Mouse (Mus musculus) MEL (cell line): ENCODE results near the gene Magi2. TPM values are rescaled to one million over a fixed set of nuclear protein-coding genes. Genes with fewer than 3 reads are reported as not detected.

Source experiments
- DNase-seq: peaks from one replicate; pipeline ENCODE4 v3.0.0; 2011; ENCODE audit warnings: low read depth, low spot score
- H3K27ac ChIP-seq: 2 replicates; pipeline ENCODE4 v1.5.1; 2012; ENCODE audit warnings: low read depth, mild to moderate bottlenecking, control low read depth, low read length, moderate library complexity; ENCODE audit not compliant: control insufficient read depth
- H3K27me3 ChIP-seq, 2 experiments: fragments of 150-350 bp in 1 of 2; sonication (generic) in 1 of 2; 2 replicates each; pipeline ENCODE4 v1.6.1; 2012; ENCODE audit warnings: low read length in 2 of 2, mild to moderate bottlenecking in 2 of 2, improper control_type of control experiment in 1 of 2, moderate library complexity in 1 of 2; ENCODE audit not compliant: insufficient read depth in 2 of 2, control insufficient read depth in 1 of 2
- H3K36me3 ChIP-seq, 2 experiments: 2 replicates each; pipeline ENCODE4 v1.6.1; 2012 to 2014; ENCODE audit warnings: low read length in 2 of 2, improper control_type of control experiment in 1 of 2, inconsistent platforms in 1 of 2, mild to moderate bottlenecking in 1 of 2; ENCODE audit not compliant: insufficient read depth in 2 of 2, control insufficient read depth in 1 of 2
- H3K4me1 ChIP-seq, 2 experiments: fragments of 150-350 bp in 1 of 2; sonication (generic) in 1 of 2; 2 replicates each; pipeline ENCODE4 v1.6.1; 2012; ENCODE audit warnings: low read length in 2 of 2, improper control_type of control experiment in 1 of 2, mild to moderate bottlenecking in 1 of 2; ENCODE audit not compliant: insufficient read depth in 2 of 2, control insufficient read depth in 1 of 2
- H3K4me3 ChIP-seq, 2 experiments: fragments of 150-350 bp in 1 of 2; sonication (generic) in 1 of 2; 2 replicates each; pipeline ENCODE4 v1.5.1; 2012; ENCODE audit warnings: low read depth in 2 of 2, low read length in 2 of 2, mild to moderate bottlenecking in 2 of 2, moderate library complexity in 2 of 2, control low read depth in 1 of 2, improper control_type of control experiment in 1 of 2; ENCODE audit not compliant: control insufficient read depth in 1 of 2, insufficient read depth in 1 of 2
- H3K79me2 ChIP-seq: 2 replicates; pipeline ENCODE4 v1.6.1; 2012; ENCODE audit warnings: mild to moderate bottlenecking, low read length, moderate library complexity; ENCODE audit not compliant: control insufficient read depth, poor library complexity, insufficient read depth
- H3K9ac ChIP-seq: 2 replicates; pipeline ENCODE4 v1.6.1; 2012; ENCODE audit warnings: low read depth, mild to moderate bottlenecking, control low read depth, low read length, moderate library complexity; ENCODE audit not compliant: control insufficient read depth, poor library complexity, severe bottlenecking
- H3K9me3 ChIP-seq: fragments of 150-350 bp; sonication (generic); replicated peaks from 2 replicates; pipeline ENCODE4 v1.6.1; 2012; ENCODE audit warnings: mild to moderate bottlenecking, low read length, improper control_type of control experiment, moderate library complexity; ENCODE audit not compliant: insufficient read depth
- CHD2 ChIP-seq: IDR thresholded peaks from 2 replicates; pipeline ENCODE4 v1.6.1; 2011; ENCODE audit warnings: low read length, improper control_type of control experiment
- CTCF ChIP-seq, 3 experiments: IDR thresholded peaks in 2 of 3; conservative IDR thresholded peaks in 1 of 3; 2 replicates each; pipeline ENCODE4 v1.5.1; 2011 to 2012; ENCODE audit warnings: low read length in 3 of 3, low read depth in 2 of 3, mild to moderate bottlenecking in 2 of 3, improper control_type of control experiment in 1 of 3, inconsistent platforms in 1 of 3, mixed read lengths in 1 of 3, moderate library complexity in 1 of 3; ENCODE audit not compliant: control insufficient read depth in 1 of 3, insufficient read depth in 1 of 3, poor library complexity in 1 of 3, severe bottlenecking in 1 of 3
- E2F4 ChIP-seq: IDR thresholded peaks from 2 replicates; pipeline ENCODE4 v1.6.1; 2011; ENCODE audit warnings: low read depth, low read length, improper control_type of control experiment, borderline replicate concordance
- ETS1 ChIP-seq: IDR thresholded peaks from 2 replicates; pipeline ENCODE4 v1.6.1; 2012; ENCODE audit warnings: low read depth, mild to moderate bottlenecking, inconsistent platforms, low read length, improper control_type of control experiment, moderate library complexity
- HCFC1 ChIP-seq: IDR thresholded peaks from 2 replicates; pipeline ENCODE4 v1.6.1; 2012; ENCODE audit warnings: low read depth, mild to moderate bottlenecking, inconsistent platforms, low read length, improper control_type of control experiment, moderate library complexity
- JUND ChIP-seq: IDR thresholded peaks from 2 replicates; pipeline ENCODE4 v1.6.1; 2011; ENCODE audit warnings: low read depth, mild to moderate bottlenecking, improper control_type of control experiment, low read length
- MAX ChIP-seq: IDR thresholded peaks from 2 replicates; pipeline ENCODE4 v1.6.1; 2011; ENCODE audit warnings: low read length, improper control_type of control experiment
- MEF2A ChIP-seq: IDR thresholded peaks from 2 replicates; pipeline ENCODE4 v1.6.1; 2014; ENCODE audit warnings: low read depth, mild to moderate bottlenecking, inconsistent platforms, low read length, improper control_type of control experiment; ENCODE audit not compliant: poor library complexity, insufficient replicate concordance, severe bottlenecking; ENCODE audit errors: extremely low read depth
- MYB ChIP-seq: IDR thresholded peaks from 2 replicates; pipeline ENCODE4 v1.6.1; 2011; ENCODE audit warnings: mild to moderate bottlenecking, low read depth, low read length, improper control_type of control experiment
- POLR2A ChIP-seq, 2 experiments: IDR thresholded peaks; 2 replicates each; pipeline ENCODE4 v1.6.1; 2011 to 2012; ENCODE audit warnings: low read length in 2 of 2, mild to moderate bottlenecking in 2 of 2, control low read depth in 1 of 2, improper control_type of control experiment in 1 of 2, low read depth in 1 of 2, moderate library complexity in 1 of 2; ENCODE audit not compliant: control insufficient read depth in 1 of 2, insufficient read depth in 1 of 2, poor library complexity in 1 of 2
- TAL1 ChIP-seq: IDR thresholded peaks from 2 replicates; pipeline ENCODE4 v1.6.1; 2012; ENCODE audit warnings: mild to moderate bottlenecking, inconsistent platforms, low read length, moderate library complexity, mixed read lengths
- UBTF ChIP-seq: IDR thresholded peaks from 2 replicates; pipeline ENCODE4 v1.6.1; 2012; ENCODE audit warnings: low read depth, mild to moderate bottlenecking, inconsistent platforms, low read length, improper control_type of control experiment, moderate library complexity, borderline replicate concordance; ENCODE audit not compliant: insufficient read depth
- USF1 ChIP-seq: IDR thresholded peaks from 2 replicates; pipeline ENCODE4 v1.6.1; 2014; ENCODE audit warnings: low read depth, mild to moderate bottlenecking, inconsistent platforms, low read length, improper control_type of control experiment, moderate library complexity
- ZC3H11A ChIP-seq: IDR thresholded peaks from 2 replicates; pipeline ENCODE4 v1.6.1; 2012; ENCODE audit warnings: low read depth, mild to moderate bottlenecking, inconsistent platforms, low read length, improper control_type of control experiment
- ZKSCAN1 ChIP-seq: IDR thresholded peaks from 2 replicates; pipeline ENCODE4 v1.6.1; 2012; ENCODE audit warnings: low read depth, mild to moderate bottlenecking, inconsistent platforms, low read length, improper control_type of control experiment, moderate library complexity
- polyA plus RNA-seq, 2 experiments: library from polyadenylated mRNA; stranded (reverse) in 1 of 2; unstranded in 1 of 2; fragments of >175 nt in 1 of 2; fragments of >200 nt in 1 of 2; gene quantifications; 2 replicates each; pipeline versions ENCODE4 v1.2.1 to v1.2.4; 2012; ENCODE audit warnings: low replicate concordance in 2 of 2, low read depth in 1 of 2; ENCODE audit not compliant: insufficient read length in 2 of 2, insufficient read depth in 1 of 2, missing spikeins in 1 of 2
- total RNA-seq: library from RNA; depleted of rRNA; stranded (reverse); fragments of 300-350 nt; gene quantifications from 2 replicates; pipeline ENCODE4 v1.2.3, GENCODE M21; 2012

The Magi2 gene
- total and polyA plus RNA-seq, 3 experiments = 0.46 to 0.47 TPM; not detected in 1

DNA sequence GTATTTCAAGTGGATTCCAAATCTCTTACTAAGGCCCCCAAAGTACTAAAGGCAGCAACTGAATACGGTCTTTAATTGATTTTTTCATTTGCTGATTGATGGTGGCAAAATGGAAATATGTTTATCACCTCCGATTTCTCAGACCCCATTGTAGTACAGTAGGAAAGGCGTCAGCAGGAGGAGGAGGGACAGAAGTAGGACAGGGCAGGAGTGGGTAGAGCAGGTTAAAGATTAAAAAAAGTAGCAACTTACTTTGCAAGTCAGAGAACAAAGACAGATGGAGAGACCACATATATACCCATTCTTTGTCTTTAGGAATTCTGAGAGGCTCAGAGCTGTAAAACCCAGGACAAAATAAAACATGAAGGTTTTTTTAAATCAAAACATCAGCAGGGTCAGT lies 1356.8 kb downstream of the Magi2 start:
- no peak for DNase-seq
- Histone ChIP-seq H3K9me3 (no peaks in the 10 kb centered on the region), H3K9ac (no peak overlapping the region), H3K27me3 (no peaks in the 10 kb centered on the region), H3K79me2 (no peaks in the 10 kb centered on the region), H3K4me1 (no peaks in the 10 kb centered on the region), H3K36me3 (no peaks in the 10 kb centered on the region), H3K27ac (no peak overlapping the region), H3K4me3 (no peak overlapping the region)
- TF ChIP-seq CTCF (IDR thresholded peaks at IDR 0.05 in 2 of 3, conservative IDR thresholded peaks at IDR 0.05 in 1 of 3; ENCODE audit: control insufficient read depth in 1 of 3, insufficient read depth in 1 of 3, low read depth in 2 of 3, low read length in 3 of 3, poor library complexity in 1 of 3, severe bottlenecking in 1 of 3) = no peak
- no peak for TF ChIP-seq MYB
- TF ChIP-seq POLR2A (IDR thresholded peaks at IDR 0.05; ENCODE audit: control insufficient read depth in 1 of 2, insufficient read depth in 1 of 2, low read depth in 1 of 2, low read length in 2 of 2, poor library complexity in 1 of 2) = no peak
- TF ChIP-seq ZKSCAN1 = no peak
- no peak for TF ChIP-seq TAL1
- TF ChIP-seq MAX = no peak
- no peak for TF ChIP-seq E2F4
- no peak for TF ChIP-seq CHD2
- TF ChIP-seq MEF2A = no peak
- no peak for TF ChIP-seq ETS1

DNA sequence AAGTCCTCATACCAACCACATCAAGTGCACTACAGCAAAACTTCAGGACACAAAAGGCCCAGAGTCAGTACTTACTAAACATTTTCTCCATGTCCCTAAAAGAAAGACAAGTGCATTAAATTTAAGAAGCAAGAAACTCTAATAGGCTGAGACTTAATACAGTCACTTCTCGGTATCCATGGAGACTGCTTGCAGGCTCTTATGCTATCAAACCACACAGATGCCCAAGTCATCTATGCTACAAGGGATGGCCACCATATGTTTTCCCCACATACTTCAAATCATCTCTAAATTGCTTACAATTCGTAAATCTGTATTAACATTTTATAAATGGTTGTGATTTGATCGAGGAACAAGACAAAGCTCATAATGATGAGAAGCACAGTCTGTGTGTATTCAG lies 1357.9 kb downstream of the Magi2 start:
- H3K27ac ChIP-seq = no peak overlapping the region
- DNase-seq = no peak
- no peak overlapping the region for H3K4me3 ChIP-seq
- no peaks in the 10 kb centered on the region for H3K79me2 ChIP-seq
- no peaks in the 10 kb centered on the region for H3K27me3 ChIP-seq
- no peaks in the 10 kb centered on the region for H3K9me3 ChIP-seq
- no peaks in the 10 kb centered on the region for H3K4me1 ChIP-seq
- no peak overlapping the region for H3K9ac ChIP-seq
- H3K36me3 ChIP-seq = no peaks in the 10 kb centered on the region
- TF ChIP-seq HCFC1 (no peak), UBTF (no peak), MEF2A (no peak), USF1 (no peak), POLR2A (IDR thresholded peaks at IDR 0.05; ENCODE audit: control insufficient read depth in 1 of 2, insufficient read depth in 1 of 2, low read depth in 1 of 2, low read length in 2 of 2, poor library complexity in 1 of 2) (no peak), ETS1 (no peak), JUND (no peak)

DNA sequence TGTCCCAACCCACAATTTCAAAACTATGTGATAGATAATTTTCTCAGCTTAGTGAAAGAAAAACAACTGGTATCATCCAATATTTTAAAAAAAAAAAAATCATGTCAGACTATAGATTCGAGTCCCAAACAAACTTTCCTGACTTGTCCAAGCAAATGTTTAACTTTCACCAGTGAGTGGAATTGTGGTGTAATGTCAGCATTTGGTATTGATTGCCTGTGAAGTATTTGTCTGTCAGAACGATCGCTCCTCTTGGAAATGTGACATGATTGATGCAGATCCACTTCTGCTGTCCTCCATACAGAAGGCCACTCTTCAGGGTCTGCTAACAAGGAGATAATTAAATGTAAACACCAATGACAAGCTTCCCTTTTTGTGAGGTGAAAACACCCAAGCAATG lies 1362.9 kb downstream of the Magi2 start:
- Histone ChIP-seq H3K4me3 (no peak overlapping the region), H3K79me2 (no peaks in the 10 kb centered on the region), H3K36me3 (no peaks in the 10 kb centered on the region), H3K9me3 (no peaks in the 10 kb centered on the region), H3K27me3 (no peaks in the 10 kb centered on the region; a peak in 1 of 4 replicates), H3K27ac (no peak overlapping the region), H3K9ac (no peak overlapping the region), H3K4me1 (no peaks in the 10 kb centered on the region)
- DNase-seq = no peak
- TF ChIP-seq ZC3H11A = no peak
